Mouse (Mus musculus) liver, adult (tissue): ENCODE data around the gene Ung.

Source experiments
- GATA4 ChIP-seq: IDR thresholded peaks from 2 replicates; pipeline ENCODE4 v1.6.1; 2014; ENCODE audit warnings: mild to moderate bottlenecking, low read length; ENCODE audit not compliant: insufficient replicate concordance

The Ung gene

DNA sequence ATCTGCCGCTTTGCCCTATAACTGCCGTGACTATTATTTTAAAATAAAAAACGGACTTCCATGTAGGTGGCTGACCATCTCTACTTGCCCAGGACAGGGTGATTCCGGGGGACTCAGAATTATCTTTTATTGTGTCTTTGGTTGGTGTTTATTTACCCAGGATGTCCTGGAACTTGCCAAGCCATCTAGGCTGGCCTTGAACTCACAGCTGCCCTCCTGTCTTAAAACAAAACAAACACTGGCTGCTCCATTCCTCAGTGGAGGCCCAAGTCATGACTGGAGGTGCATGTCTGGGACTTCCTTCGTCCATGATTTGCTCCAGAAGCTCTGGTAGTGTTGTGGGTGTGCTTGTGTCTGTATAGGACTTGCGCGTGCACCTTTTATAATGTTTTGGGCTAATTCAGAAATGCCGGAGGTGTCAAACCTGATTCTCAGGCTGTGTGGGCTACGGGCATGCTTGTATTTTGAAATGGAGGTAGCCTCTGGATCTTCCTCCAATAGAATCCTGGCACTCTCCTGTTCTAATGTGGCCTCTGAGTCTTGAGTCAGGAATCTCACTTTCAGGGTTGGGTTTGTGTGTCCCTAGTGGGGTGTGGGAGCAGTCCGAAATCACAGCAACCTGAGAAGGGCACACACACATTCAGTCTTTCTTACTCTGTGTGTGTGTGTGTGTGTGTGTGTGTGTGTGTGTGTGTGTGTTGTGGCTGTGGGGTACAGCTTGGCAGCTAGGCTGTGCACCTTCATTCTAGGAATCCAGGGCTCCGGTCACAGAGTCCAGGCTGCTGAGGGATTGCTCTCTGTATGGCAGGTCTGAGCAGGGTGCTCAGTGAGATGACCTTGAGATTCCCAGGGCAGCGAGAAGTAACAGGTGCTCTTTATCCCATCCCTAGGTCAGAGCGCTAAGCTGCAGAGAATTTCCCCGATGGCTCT, 17.1 kb downstream of the Ung start:
- TF ChIP-seq GATA4, result no peak

DNA sequence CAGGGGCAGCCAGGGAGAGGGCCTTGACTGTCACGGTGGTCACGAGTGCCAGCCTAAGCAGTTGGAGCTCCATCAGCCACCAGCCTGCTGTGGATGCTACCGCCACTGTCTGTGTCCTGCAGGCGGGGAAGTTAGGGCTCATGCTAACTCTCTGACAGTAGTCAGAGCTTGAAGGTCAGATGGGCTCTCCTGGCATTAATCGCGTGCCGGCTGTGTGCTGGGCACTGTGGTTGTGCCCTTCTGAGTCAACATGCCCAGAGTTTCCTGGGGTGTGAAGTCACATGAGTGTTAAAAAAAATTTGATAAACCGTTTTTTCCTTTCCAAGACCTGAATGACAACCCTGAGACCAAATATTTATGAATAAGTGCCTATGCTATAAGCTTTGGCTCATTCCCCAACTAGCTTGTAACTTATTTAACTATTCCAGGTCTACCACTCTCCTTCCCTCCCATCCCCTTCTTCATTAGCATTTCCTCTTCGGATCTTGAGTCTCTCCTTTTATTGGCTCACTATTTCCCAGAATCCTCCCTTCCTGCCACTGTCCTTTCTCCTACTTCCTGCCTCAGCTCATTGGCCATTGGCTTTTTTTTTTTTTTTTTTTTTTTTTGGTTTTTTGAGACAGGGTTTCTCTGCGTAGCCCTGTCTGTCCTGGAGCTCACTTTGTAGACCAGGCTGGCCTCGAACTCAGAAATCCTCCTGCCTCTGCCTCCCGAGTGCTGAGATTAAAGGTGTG, 22.3 kb downstream of the Ung start:
- no peak for TF ChIP-seq GATA4

DNA sequence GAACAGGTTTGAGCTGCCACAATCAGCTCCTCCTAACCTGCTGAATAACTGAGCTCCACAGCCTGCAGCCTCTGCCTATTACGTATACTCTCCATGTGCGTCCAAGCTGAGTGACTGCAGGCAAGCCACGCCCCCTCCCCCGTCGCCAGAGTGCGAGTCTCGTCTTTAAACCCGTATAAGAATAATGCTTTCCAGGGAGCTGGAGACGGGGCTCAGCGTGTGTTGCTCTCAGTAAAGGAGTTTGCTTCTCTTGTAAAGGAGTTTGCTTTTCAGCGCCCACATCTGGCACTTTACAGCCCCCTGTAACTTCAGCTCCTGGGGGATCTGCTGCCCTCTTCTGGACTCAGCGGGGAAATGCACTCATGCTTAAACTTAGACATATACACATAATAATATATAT, 23.3 kb downstream of the Ung start:
- TF ChIP-seq GATA4, result no peak

DNA sequence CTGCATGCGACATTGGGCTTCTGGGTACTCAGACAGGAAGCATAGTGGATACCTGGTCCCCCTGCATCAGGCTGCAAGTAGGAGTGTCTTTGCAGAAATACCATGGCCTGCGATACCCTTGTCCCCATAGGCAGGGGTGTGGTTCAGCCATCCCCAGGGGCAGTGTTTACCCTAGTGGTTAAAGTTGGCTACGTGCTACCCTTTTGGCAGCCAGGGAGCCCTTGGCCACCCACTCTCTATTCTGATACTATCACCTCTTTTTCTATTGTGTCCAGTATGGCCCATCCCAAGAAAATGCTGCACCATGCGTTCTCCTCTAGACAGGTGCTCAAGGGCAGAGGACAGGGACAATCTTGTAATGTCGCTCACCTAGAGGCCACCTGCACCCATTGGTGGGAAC, 24.6 kb downstream of the Ung start:
- no peak for TF ChIP-seq GATA4

DNA sequence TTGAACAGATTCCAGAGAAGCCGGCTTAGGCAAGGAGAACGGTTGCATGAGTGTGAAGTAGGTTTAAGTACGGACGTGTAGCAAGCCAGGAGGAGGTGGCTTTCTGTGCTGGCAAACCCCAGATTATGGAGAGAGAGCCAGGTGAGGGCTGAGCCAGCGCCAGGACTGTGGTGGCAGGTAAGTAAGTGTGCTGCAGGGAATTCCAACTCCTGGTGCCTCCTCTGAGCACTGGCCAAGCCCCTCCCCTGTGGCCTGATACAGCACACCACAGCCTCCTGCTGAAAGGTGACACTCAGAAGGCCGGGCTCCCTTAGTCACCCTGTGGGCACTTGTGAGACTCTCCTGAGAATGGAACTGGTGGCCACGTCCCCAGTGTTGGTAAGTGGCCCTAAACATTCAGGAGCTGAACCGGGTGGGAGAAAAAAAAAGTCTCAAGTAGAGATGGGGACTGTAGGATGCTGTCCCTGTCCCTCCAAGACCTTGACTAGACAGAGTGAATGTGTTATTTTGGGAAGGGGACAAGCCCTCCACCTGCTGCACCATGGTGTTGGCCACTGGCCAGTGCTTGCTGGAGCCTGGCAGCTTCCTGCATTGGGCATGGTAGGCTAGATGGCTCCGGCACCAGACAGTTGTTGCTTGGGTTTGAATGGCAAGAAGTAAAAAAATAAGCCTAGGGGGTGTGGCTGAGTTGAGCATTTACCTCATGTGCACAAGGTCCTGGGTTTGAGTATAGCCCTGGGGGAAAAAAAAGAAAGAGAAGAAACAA, 25.2 kb downstream of the Ung start:
- no peak for TF ChIP-seq GATA4

DNA sequence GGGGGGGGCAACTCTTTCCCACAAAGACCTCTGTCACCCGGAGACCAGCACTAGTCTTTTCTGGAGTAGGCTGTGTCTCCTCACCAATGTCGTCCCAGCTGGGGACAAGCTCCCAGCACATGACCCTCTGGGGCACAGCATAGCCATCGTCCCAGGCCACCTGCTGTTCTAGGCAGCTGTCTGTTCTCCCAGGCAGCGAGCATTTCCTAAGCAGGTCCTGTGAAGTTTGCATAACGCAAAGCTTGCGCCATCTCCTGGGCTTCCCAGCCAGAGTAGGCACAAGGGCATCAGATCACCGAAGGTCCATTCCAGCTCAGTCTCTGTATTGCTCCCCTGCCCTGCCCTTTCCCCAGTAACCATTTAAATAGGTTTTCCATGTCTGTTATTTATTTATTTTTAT, 27.1 kb downstream of the Ung start:
- no peak for TF ChIP-seq GATA4

DNA sequence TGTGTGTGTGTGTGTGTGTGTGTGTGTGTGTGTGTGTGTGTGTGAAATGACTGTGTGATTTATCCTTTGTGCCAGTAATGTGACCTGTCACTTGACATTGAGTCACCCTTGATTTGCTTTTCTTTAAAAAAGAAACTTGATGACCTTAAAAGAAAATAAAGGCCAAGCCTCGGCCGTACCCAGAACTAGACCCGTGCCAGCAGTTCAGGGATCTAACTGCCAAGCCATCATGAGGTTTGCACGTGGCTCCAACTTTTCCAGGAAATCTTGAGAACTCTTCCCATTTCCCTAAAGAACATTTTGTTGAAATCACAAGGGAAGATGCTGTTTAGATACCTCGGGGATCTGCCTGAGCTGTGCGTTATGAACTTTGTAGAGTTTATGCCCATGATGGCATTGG, 31.2 kb downstream of the Ung start:
- TF ChIP-seq GATA4, result no peak

DNA sequence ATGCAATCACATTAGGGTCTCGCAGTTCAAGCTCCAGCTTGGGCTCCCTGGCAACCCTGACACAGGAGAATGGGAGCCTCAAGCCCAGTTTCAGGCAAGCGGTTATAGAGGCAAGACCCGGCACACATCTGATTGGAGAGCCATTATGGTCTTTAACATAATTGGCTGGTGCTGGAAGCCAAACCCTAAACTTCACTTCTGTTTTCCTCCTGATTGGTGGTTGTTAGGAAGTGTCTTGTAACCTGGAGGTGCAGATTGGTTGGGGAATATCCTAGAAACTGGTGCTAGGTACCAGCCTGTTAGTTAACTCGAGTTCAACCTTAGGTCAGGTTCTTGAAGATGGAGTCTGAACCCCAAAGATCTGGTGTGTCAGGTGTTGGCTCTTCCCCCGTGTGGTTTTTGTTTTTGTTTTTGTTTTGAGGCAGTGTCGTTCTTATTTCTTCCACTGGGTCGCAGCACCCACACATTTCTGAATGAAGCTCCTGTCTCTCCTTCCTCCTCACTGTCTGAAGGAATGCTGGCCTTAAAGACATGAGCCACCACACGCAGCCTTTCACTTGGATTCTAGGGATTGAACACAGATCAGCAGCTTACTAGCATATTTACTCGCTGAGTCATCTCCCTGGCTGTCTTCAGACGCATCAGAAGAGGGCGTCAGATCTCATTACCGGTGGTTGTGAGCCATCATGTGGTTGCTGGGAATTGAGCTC, 32.1 kb downstream of the Ung start:
- TF ChIP-seq GATA4, result no peak

DNA sequence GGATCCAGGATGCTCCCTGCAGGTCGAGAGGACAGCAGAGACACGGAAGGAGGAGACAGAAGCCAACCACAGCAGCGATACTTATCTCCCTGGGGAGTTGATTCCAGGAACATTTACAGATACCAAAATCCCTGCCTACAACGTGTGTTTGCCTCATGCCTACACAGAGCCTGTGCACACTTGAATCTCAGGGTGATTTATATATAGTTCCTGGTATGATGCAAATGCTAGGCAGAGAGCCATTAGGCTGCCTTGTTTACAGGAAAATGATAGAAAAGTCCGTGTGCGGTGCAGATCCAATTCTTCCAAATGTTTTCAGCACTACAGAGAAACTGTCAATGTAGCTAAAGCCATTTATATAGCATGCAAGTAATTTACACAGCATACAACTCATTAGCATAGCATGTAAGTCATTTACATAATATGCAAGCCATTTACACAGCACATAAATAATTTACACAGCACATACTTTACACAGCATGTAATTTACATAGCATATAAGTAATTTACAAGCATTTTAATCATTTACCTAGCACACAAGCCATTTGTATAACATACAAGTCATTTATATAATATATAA, 33.0 kb downstream of the Ung start:
- TF ChIP-seq GATA4, result no peak

DNA sequence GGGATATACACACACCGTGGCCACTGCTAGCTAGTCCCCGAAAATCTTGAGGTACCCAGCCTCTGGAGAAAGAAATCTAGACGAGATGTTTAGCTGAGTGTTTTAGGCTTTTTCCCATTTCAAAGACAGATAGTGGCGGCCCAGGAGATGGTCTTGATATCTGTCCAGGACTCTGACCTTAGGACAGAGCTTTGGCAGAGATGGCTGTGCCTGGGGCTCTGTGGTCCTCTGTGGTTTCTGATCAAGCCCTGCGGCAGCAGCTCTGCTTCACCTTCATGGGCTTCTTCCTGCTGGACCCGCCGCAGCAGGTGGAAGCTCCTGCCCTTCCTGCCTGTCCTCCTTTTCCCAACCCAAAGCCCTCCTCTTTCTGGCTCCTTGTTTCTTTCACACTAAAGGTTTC, 40.2 kb downstream of the Ung start:
- TF ChIP-seq GATA4, result no peak

DNA sequence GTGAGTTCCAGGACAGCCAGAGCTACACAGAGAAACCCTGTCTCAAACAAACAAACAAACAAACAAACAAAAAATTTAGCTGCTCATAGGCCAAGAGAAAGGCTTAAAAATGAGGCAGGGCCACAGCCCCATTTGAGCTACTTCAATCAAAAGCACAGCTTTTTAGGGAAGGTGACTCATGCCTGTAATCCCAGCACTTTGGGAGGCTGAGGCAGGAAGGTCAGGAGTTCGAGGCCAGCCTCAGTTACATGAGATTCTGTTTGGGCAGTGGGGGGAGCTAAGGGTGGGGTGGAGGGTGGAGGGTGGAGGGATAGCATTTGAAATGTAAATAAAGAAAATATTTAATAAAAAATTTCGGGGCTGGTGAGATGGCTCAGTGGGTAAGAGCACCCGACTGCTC, 42.8 kb downstream of the Ung start:
- no peak for TF ChIP-seq GATA4

DNA sequence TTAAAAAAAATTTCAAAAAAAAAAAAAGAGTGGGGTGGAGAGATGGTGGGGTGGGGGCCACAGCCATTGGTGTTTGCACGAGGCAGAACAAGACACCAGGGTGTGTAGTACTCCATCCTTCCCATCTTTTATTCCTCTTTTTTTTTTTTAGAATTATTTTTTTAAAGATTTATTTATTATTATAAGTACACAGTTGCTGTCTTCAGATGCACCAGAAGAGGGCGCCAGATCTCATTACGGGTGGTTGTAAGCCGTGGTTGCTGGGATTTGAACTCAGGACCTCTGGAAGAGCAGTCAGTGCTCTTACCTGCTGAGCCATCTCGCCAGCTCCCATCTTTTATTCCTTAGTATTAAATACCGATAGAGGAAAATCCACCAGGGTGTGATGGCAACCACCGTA, 43.3 kb downstream of the Ung start:
- TF ChIP-seq GATA4, result no peak

DNA sequence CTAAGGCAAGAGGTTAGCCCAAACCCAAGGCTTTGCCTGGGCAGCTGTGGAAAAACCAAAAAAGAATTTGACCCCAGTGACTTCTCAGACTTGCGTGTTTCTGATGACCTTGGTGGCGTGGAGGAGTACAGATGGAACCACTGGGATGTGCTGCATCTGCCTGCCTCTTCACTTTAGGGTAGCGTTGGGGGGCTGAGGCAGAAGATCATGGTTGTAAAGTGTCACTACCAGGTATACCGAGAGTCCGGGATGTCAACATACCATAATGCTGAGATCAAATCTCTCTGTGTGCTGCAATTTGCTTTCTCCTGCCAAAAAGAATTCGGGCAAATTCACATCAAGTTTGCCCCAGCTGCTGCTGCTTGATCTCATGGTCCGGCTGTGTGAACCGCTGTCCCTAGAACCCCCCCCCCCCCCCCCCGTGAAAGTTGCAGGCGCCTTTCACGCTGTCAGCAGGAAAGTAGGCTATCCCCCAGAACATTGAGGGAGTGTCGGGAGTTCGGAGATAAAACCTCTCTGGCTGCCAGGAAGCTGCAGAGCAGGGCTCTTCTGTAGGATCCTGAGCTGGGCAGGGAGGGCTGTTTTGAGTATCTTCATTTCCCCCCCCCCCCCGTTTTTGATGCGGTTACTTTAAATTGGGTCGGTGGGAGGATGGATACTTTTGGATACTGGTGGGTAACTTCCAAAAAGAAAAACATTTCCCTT, 43.8 kb downstream of the Ung start:
- no peak for TF ChIP-seq GATA4

DNA sequence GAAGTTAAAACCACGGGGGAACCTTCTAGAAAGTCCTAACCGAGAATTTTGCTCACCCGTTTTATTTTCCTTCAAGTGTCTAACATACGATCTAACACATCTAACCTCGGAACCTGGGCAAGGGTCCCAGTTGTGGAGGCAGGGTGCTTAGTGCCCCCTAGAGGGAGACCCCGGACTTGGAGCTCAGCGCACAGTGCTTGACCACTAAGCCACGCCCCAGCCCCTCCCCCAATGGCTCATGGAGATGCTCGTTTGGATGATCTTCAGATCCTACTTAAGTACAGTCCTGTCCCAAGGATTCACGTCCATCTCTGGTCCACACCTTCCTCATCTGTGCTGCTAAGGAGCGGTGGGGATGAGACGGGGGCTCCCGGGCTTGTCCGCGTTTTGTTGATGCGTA, 44.5 kb downstream of the Ung start:
- TF ChIP-seq GATA4, result no peak
